Comparison of ENCODE assay signal across 24 mouse cellular contexts in genomic region chr2:30377721-30378120, GRCm38 (mm10). TPM values are rescaled to one million over a fixed set of nuclear protein-coding genes. Genes with fewer than 3 reads are reported as not detected.
DNase-seq lines count a peak whose midpoint lies in the region; TF ChIP-seq lines count a peak whose summit lies in the region.
"Had no signal": no experiment of that assay in that cellular context is flagged by ENCODE, and none has a peak within 500 bp of the region (broad histone marks: within the 10 kb centered on the region; RNA-seq: fewer than 3 reads in every experiment).

No protein-coding gene starts in this region.

- peaks cover 5% of the 10 kb centered on the region for H3K4me1 ChIP-seq in heart, adult 2 months (ENCODE audit: control insufficient read depth, insufficient read depth, low read length)
- no peaks in the 10 kb centered on the region for H3K4me1 ChIP-seq in kidney, adult 2 months (ENCODE audit: control insufficient read depth, insufficient read depth, low read length)
- no peaks in the 10 kb centered on the region; the same call in none of the 2 replicates for H3K4me1 ChIP-seq in testis, adult 2 months (ENCODE audit: control insufficient read depth, insufficient read depth, low read length)
- H3K4me1 ChIP-seq: forebrain, embryonic 13.5 days; hindbrain, embryonic 10.5 days; limb, embryonic 13.5 days; midbrain, embryonic 13.5 days had no signal

- intact Hi-C loops in heart, adult 2 months (cut with DNase I): no loop called here
- intact Hi-C loops in heart, postnatal 14 days (cut with DNase I): no loop called here

- no peak for TF ChIP-seq EP300 in heart, adult 2 months (IDR thresholded peaks at IDR 0.05; ENCODE audit: insufficient read depth, low read depth, low read length)

- no peak for TF ChIP-seq POLR2A in heart, adult 2 months (IDR thresholded peaks at IDR 0.05; ENCODE audit: insufficient read depth, low read depth, low read length)
- no peak for TF ChIP-seq POLR2A in kidney, adult 2 months (IDR thresholded peaks at IDR 0.05; ENCODE audit: low read depth, low read length)
- TF ChIP-seq POLR2A in testis, adult 2 months (IDR thresholded peaks at IDR 0.05; ENCODE audit: control insufficient read depth, low read depth, low read length): no peak

- H3K27me3 ChIP-seq in heart, adult 2 months (ENCODE audit: control insufficient read depth, insufficient read depth, low read length): no peaks in the 10 kb centered on the region
- no peaks in the 10 kb centered on the region for H3K27me3 ChIP-seq in kidney, adult 2 months (replicated peaks; ENCODE audit: control insufficient read depth, insufficient read depth, low read length)
- no peaks in the 10 kb centered on the region for H3K27me3 ChIP-seq in testis, adult 2 months (ENCODE audit: control insufficient read depth, insufficient read depth, low read length)
- H3K27me3 ChIP-seq: forebrain, embryonic 13.5 days; limb, embryonic 13.5 days; midbrain, embryonic 13.5 days; Patski had no signal

- H3K4me3 ChIP-seq in heart, adult 2 months: no peak overlapping the region
- H3K4me3 ChIP-seq in kidney, adult 2 months (ENCODE audit: insufficient read depth, low read depth, low read length): no peak overlapping the region
- H3K4me3 ChIP-seq in testis, adult 2 months (ENCODE audit: control insufficient read depth, low read depth, low read length): no peak overlapping the region
- H3K4me3 ChIP-seq: forebrain, embryonic 13.5 days; heart, embryonic 10.5 days; hindbrain, embryonic 10.5 days; layer of hippocampus, adult 2 months; limb, embryonic 13.5 days; midbrain, embryonic 13.5 days had no signal

- DNase-seq in heart, adult 2 months: no peak
- DNase-seq in heart, postnatal 14 days: no peak
- DNase-seq in kidney, adult 2 months: no peak
- no peak for DNase-seq in kidney, adult 11 months
- DNase-seq in testis, postnatal 10 days (ENCODE audit: low spot score): no peak
- DNase-seq in urinary bladder, postnatal 25 days (ENCODE audit: low spot score): no peak
- DNase-seq: adrenal gland, postnatal 10 days; cerebellum, adult 18-20 months; cerebellum, postnatal 14 days; gastrocnemius, postnatal 10 days; kidney, adult 18-20 months; kidney, postnatal 36 days; lung, postnatal 36 days; thymus, adult 18-20 months; thymus, postnatal 25 days had no signal

- WGBS in heart, adult 2 months: 77% methylated on average over 5 of the region's 5 CpGs
- 77% methylated on average over 5 of the region's 5 CpGs for WGBS in kidney, adult 2 months

- H3K79me2 ChIP-seq in heart, adult 2 months (replicated peaks; ENCODE audit: control insufficient read depth, insufficient read depth, low read length): no peaks in the 10 kb centered on the region

- no peaks in the 10 kb centered on the region for H3K36me3 ChIP-seq in heart, adult 2 months (ENCODE audit: control insufficient read depth, insufficient read depth, low read length)
- no peaks in the 10 kb centered on the region; the same call in none of the 2 replicates for H3K36me3 ChIP-seq in kidney, adult 2 months (ENCODE audit: control insufficient read depth, insufficient read depth, low read length)
- no peaks in the 10 kb centered on the region; the same call in 1 of the 2 replicates for H3K36me3 ChIP-seq in testis, adult 2 months (ENCODE audit: control insufficient read depth, insufficient read depth, low read length)

- H3K9ac ChIP-seq in heart, adult 2 months (ENCODE audit: low read depth, low read length): no peak overlapping the region
- H3K9ac ChIP-seq: forebrain, embryonic 13.5 days; limb, embryonic 13.5 days; midbrain, embryonic 13.5 days had no signal

- no peak overlapping the region for H3K27ac ChIP-seq in heart, adult 2 months
- H3K27ac ChIP-seq in kidney, adult 2 months (ENCODE audit: insufficient read depth, low read depth, low read length): no peak overlapping the region
- H3K27ac ChIP-seq in testis, adult 2 months (ENCODE audit: control insufficient read depth, insufficient read depth, low read depth, low read length): no peak overlapping the region
- H3K27ac ChIP-seq: forebrain, embryonic 13.5 days; heart, embryonic 10.5 days; hindbrain, embryonic 10.5 days; hindbrain, postnatal 0 days; layer of hippocampus, adult 2 months; limb, embryonic 13.5 days; midbrain, embryonic 13.5 days had no signal

- TF ChIP-seq CTCF in heart, adult 2 months (IDR thresholded peaks at IDR 0.05): 0 out of 2 replicates have a peak, but pooled peaks have one; percentile 4
- peak; percentile 29; the same call in 1 of the 2 replicates for TF ChIP-seq CTCF in kidney, adult 2 months (conservative IDR thresholded peaks at IDR 0.05; ENCODE audit: insufficient read depth, insufficient read length, low read depth, low read length)
- peak; percentile 3; the same call in 1 of the 2 replicates for TF ChIP-seq CTCF in testis, adult 2 months (IDR thresholded peaks at IDR 0.05; ENCODE audit: control insufficient read depth, insufficient read depth, insufficient replicate concordance, low read depth, low read length)

RNA-seq across cellular contexts. Expression of gene Miga2, which starts 13.7 kb away (rescaled TPM):
- total RNA-seq in heart, adult 2 months (2021): 10 to 100 TPM; 74.2 to 90.3 TPM
- 64.3 and 98.7 TPM in 2 replicates for polyA plus RNA-seq in heart, adult 2 months (2012; rRNA removed)
- 10 to 100 TPM; 74.7 to 80.0 TPM for total RNA-seq in heart, postnatal 14 days (2021)
- polyA plus RNA-seq in kidney, adult 2 months (2012; rRNA removed): 46.8 and 53.3 TPM in 2 replicates
- polyA plus RNA-seq in testis, adult 2 months (2012; rRNA removed): 6.3 and 6.7 TPM in 2 replicates

RNA-seq across cellular contexts. Expression of gene Dolpp1, which starts 14.3 kb away (rescaled TPM):
- 1 to 10 TPM; 5.9 to 9.0 TPM for total RNA-seq in heart, adult 2 months (2021)
- polyA plus RNA-seq in heart, adult 2 months (2012; rRNA removed): 23.5 and 25.1 TPM in 2 replicates
- total RNA-seq in heart, postnatal 14 days (2021): 10 to 100 TPM; 11.4 to 12.1 TPM
- polyA plus RNA-seq in kidney, adult 2 months (2012; rRNA removed): 30.6 and 36.4 TPM in 2 replicates
- 27.3 and 32.6 TPM in 2 replicates for polyA plus RNA-seq in testis, adult 2 months (2012; rRNA removed)

RNA-seq across cellular contexts. Expression of gene Sh3glb2, which starts 18.6 kb away (rescaled TPM):
- 10 to 100 TPM; 37.7 to 40.6 TPM for total RNA-seq in heart, adult 2 months (2021)
- 125 and 143 TPM in 2 replicates for polyA plus RNA-seq in heart, adult 2 months (2012; rRNA removed)
- total RNA-seq in heart, postnatal 14 days (2021): 10 to 100 TPM; 50.6 to 56.2 TPM
- polyA plus RNA-seq in kidney, adult 2 months (2012; rRNA removed): 84.6 and 132 TPM in 2 replicates
- 21.8 and 25.3 TPM in 2 replicates for polyA plus RNA-seq in testis, adult 2 months (2012; rRNA removed)

RNA-seq across cellular contexts. Expression of gene Crat, which starts 37.9 kb away (rescaled TPM):
- 100 to 1,000 TPM; 452 to 542 TPM for total RNA-seq in heart, adult 2 months (2021)
- polyA plus RNA-seq in heart, adult 2 months (2012; rRNA removed): 695 and 713 TPM in 2 replicates
- total RNA-seq in heart, postnatal 14 days (2021): 100 to 1,000 TPM; 441 to 477 TPM
- 214 and 254 TPM in 2 replicates for polyA plus RNA-seq in kidney, adult 2 months (2012; rRNA removed)
- 591 and 623 TPM in 2 replicates for polyA plus RNA-seq in testis, adult 2 months (2012; rRNA removed)

RNA-seq across cellular contexts. Expression of gene Ptpa, which starts 38.1 kb away (rescaled TPM):
- 10 to 100 TPM; 82.7 to 91.2 TPM for total RNA-seq in heart, adult 2 months (2021)
- 88.7 and 107 TPM in 2 replicates for polyA plus RNA-seq in heart, adult 2 months (2012; rRNA removed)
- total RNA-seq in heart, postnatal 14 days (2021): 100 to 1,000 TPM in 1 of 2 experiments, 10 to 100 TPM in 1; 99.1 to 109 TPM
- 132 and 176 TPM in 2 replicates for polyA plus RNA-seq in kidney, adult 2 months (2012; rRNA removed)
- 87.3 and 106 TPM in 2 replicates for polyA plus RNA-seq in testis, adult 2 months (2012; rRNA removed)
